Mouse (Mus musculus) T-cell, adult 2 months (primary cell): ENCODE measurements around the gene Catsper2.

Source experiments
- DNase-seq: peaks from one replicate; pipeline ENCODE4 v3.0.0; 2022; ENCODE audit warnings: low spot score

Catsper2 gene

DNA sequence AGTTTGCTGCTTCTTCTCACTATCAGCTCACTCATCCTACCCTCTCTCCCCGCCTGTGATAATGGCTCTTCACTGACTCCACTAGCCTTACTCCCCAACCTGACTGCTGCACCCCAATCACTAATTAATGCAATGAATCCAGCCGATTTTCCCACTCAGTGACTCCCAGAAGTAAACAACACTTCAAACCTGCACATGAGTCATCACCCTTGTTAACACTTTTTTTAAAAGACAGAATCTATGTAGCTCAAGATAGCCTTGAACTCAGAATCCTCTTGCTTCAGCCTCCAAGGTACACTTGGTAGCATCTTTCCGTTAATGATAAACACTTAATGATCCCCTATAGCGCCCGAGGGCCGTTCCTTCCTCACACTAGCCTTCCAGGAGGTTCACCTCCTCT, 59.2 kb downstream of the Catsper2 start:
- no peak for DNase-seq

DNA sequence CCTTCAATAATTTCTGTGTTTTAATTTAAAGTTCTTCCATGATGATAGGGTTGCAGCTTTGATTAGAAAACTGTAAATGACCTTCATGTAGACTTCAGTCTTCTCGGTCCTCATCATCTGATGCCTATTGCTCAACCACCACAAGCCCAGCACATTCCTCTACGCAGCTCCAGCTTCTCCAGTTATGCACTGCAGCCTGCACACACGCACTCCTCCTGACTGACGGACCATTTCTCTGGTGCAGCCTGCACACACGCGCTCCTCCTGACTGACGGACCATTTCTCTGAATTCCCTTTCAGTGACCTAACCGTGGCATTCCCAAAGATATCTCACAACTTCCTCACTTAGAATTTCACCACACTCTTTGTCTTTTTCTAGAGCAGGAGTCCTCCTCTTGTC, 60.4 kb downstream of the Catsper2 start:
- no peak for DNase-seq
